Mouse (Mus musculus): ENCODE data around the gene Rab5c. TPM values are rescaled to one million over a fixed set of nuclear protein-coding genes. Genes with fewer than 3 reads are reported as not detected.
A peak's percentile ranks its signal among the peaks of the same experiment; 100 is the strongest.

Gene Rab5c
- polyA plus RNA-seq, 1 experiment: not detected

DNA sequence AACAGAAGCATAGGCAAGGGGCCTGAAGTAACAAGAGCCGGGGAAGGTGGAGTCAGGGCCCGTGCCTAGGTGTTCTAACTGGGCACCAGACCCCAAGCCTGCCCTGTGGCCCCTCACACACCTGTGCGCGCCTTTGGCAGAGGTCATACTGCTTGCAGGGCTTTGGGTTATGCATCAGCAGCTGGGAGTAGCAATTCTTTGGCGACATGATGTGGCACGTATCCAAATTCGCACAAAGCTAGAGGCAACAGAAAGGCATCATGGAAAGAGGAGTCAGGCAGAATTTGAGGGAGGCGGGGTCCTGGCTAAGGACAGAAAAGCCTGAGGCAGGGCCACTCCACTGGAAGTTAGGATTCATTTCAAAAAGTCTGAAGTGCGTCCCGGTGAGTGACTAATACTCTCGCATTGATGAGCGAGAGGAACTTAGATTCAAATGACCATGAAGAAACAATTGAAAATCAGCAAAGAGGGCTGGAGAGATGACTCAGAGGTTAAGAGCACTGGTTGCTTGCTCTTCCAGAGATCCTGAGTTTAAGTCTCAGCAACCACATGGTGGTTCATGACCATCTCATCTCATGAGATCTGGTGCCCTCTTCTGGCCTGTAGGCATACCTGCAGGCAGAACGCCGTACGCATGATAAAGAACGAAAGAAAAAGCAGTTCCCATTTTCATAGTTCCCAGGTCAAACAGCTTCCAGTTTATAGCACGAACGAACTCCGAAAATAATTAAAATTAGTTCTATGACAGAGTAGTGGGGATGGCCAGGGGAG is 35.7 kb downstream of the Rab5c start:
- H3K4me1 ChIP-seq (ENCODE audit: control insufficient read depth, insufficient read depth, low read length): peaks cover 4% of the 10 kb centered on the region; the same call in 1 of the 2 replicates
- TF ChIP-seq POLR2A (IDR thresholded peaks at IDR 0.05; ENCODE audit: insufficient read depth, low read depth, low read length): no peak
- TF ChIP-seq CTCF (IDR thresholded peaks at IDR 0.05; ENCODE audit: insufficient read depth, low read depth, low read length): no peak
- WGBS: 29% methylated on average over 19 of the region's 19 CpGs
- no peak overlapping the region for H3K27ac ChIP-seq (ENCODE audit: insufficient read depth, low read depth, low read length)
- H3K4me3 ChIP-seq (ENCODE audit: insufficient read depth, low read depth, low read length): no peak overlapping the region

GRCm38 (mm10) chr11:100701301-100701700 is 36.7 kb downstream of the Rab5c start:
- H3K4me1 ChIP-seq (ENCODE audit: control insufficient read depth, insufficient read depth, low read length): peaks cover 4% of the 10 kb centered on the region; the same call in 1 of the 2 replicates
- no peak overlapping the region for H3K27ac ChIP-seq (ENCODE audit: insufficient read depth, low read depth, low read length)
- H3K4me3 ChIP-seq (ENCODE audit: insufficient read depth, low read depth, low read length): no peak overlapping the region
- WGBS: 14% methylated on average over 14 of the region's 14 CpGs
- TF ChIP-seq POLR2A (IDR thresholded peaks at IDR 0.05; ENCODE audit: insufficient read depth, low read depth, low read length) (no peak), CTCF (IDR thresholded peaks at IDR 0.05; ENCODE audit: insufficient read depth, low read depth, low read length) (no peak)

DNA sequence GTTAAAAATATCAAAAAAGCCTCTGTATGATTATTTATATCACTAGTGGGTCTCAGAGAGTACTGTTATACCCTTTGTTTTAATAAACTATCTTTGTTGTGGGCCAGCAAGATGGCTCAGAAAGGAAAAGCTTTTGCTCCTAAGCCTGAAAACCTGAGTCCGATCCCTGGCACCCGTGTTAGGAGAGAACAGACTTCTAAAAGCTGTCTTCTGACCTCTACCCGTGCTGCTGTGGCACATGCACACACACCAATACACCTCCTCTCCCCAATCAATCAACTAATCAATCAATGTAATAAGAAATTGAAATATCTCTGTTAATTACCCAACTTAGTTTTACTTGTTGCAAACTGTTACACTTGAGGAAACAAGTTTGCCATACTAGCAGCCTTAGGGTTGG is 37.3 kb downstream of the Rab5c start:
- H3K27ac ChIP-seq (ENCODE audit: insufficient read depth, low read depth, low read length): no peak overlapping the region
- TF ChIP-seq POLR2A (IDR thresholded peaks at IDR 0.05; ENCODE audit: insufficient read depth, low read depth, low read length) (no peak), CTCF (IDR thresholded peaks at IDR 0.05; ENCODE audit: insufficient read depth, low read depth, low read length) (no peak)
- 81% methylated on average over 3 of the region's 3 CpGs for WGBS
- peaks cover 4% of the 10 kb centered on the region; the same call in 1 of the 2 replicates for H3K4me1 ChIP-seq (ENCODE audit: control insufficient read depth, insufficient read depth, low read length)
- H3K4me3 ChIP-seq (ENCODE audit: insufficient read depth, low read depth, low read length): no peak overlapping the region

DNA sequence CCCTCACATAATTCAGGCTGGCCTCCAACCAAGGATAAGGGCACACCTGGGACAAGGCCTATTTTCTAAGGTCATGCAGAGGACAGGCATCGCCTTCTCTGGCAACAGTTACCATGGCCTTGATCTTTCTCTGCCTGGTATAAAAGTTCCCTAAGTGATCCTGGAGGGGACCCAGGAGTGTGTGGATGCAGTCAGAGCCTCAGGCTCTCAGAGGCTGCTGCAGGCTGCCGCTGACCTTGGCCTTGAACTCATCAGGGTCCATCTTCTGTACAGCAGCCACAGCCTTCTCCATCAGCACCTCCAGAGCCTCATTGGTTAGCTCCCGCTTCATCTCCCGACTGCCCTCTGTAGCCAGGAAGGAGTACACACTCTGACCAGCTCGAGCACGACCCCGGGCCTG is 40.1 kb downstream of the Rab5c start:
- Histone ChIP-seq H3K27ac (ENCODE audit: insufficient read depth, low read depth, low read length) (no peak overlapping the region), H3K4me3 (ENCODE audit: insufficient read depth, low read depth, low read length) (no peak overlapping the region), H3K4me1 (ENCODE audit: control insufficient read depth, insufficient read depth, low read length) (peaks cover 4% of the 10 kb centered on the region; the same call in 1 of the 2 replicates)
- WGBS: 85% methylated on average over 7 of the region's 7 CpGs
- TF ChIP-seq POLR2A (IDR thresholded peaks at IDR 0.05; ENCODE audit: insufficient read depth, low read depth, low read length) (no peak), CTCF (IDR thresholded peaks at IDR 0.05; ENCODE audit: insufficient read depth, low read depth, low read length) (no peak)

- no peak overlapping the region for H3K4me3 ChIP-seq (ENCODE audit: insufficient read depth, low read depth, low read length)
- H3K4me1 ChIP-seq (ENCODE audit: control insufficient read depth, insufficient read depth, low read length): 0 out of 2 replicates have a peak, but pooled peaks cover 16% of the 10 kb centered on the region
- 24% methylated on average over 5 of the region's 5 CpGs for WGBS
- TF ChIP-seq POLR2A (IDR thresholded peaks at IDR 0.05; ENCODE audit: insufficient read depth, low read depth, low read length) (no peak), CTCF (IDR thresholded peaks at IDR 0.05; ENCODE audit: insufficient read depth, low read depth, low read length) (peak; percentile 88)
- no peak overlapping the region for H3K27ac ChIP-seq (ENCODE audit: insufficient read depth, low read depth, low read length)
Measured at GRCm38 (mm10) chr11:100694926-100695325, 43.1 kb downstream of the Rab5c start.

- WGBS: 55% methylated on average over 5 of the region's 5 CpGs
- no peak overlapping the region for H3K27ac ChIP-seq (ENCODE audit: insufficient read depth, low read depth, low read length)
- TF ChIP-seq POLR2A (IDR thresholded peaks at IDR 0.05; ENCODE audit: insufficient read depth, low read depth, low read length) (no peak), CTCF (IDR thresholded peaks at IDR 0.05; ENCODE audit: insufficient read depth, low read depth, low read length) (no peak)
Measured at GRCm38 (mm10) chr11:100693154-100693553, 44.9 kb downstream of the Rab5c start.

DNA sequence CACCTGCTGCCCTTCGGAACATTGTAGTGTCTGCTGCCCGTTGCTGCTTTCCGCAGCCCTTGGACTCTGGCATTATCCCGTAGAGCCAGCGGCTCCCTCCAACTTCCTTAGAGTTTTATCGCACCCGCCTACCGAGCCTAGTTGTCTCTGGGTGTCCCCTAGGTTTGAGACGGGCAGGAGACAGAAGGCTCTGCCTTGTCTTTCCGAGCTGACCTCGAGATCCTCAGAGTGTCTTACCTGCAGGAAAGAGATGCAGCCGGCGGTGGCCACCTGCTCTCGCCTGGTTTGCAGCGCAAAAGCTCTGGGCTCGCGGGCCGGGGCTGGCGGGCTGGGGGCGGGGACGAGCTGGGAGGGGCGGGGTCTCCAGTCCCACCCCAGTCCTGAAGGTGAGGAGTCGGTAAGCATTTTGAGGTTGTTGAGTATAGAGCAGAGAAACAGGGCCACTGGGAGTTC is 45.8 kb downstream of the Rab5c start, which contains the start of gene Zfp385c:
Zfp385c (minus strand) TSS at position 292 of the 453 bp plus-strand sequence.
- TF ChIP-seq POLR2A (IDR thresholded peaks at IDR 0.05; ENCODE audit: insufficient read depth, low read depth, low read length): no peak
- TF ChIP-seq CTCF (IDR thresholded peaks at IDR 0.05; ENCODE audit: insufficient read depth, low read depth, low read length): no peak
- no peak within 1 kb of the TSS for H3K4me3 ChIP-seq (ENCODE audit: insufficient read depth, low read depth, low read length)
- H3K4me1 ChIP-seq (ENCODE audit: control insufficient read depth, insufficient read depth, low read length): 0 out of 2 replicates have a peak, but pooled peaks cover 16% of the 10 kb centered on the region
- WGBS: 19% methylated on average over 23 of the region's 23 CpGs
- H3K27ac ChIP-seq (ENCODE audit: insufficient read depth, low read depth, low read length): no peak within 1 kb of the TSS

More at GRCm38 (mm10) chr11:100693154-100693553, 44.9 kb downstream of the Rab5c start:
- H3K4me1 ChIP-seq (ENCODE audit: control insufficient read depth, insufficient read depth, low read length): 0 out of 2 replicates have a peak, but pooled peaks cover 16% of the 10 kb centered on the region
- H3K4me3 ChIP-seq (ENCODE audit: insufficient read depth, low read depth, low read length): no peak overlapping the region

GRCm38 (mm10) chr11:100690389-100690788 is 47.6 kb downstream of the Rab5c start:
- Histone ChIP-seq H3K27ac (ENCODE audit: insufficient read depth, low read depth, low read length) (no peak overlapping the region), H3K4me1 (ENCODE audit: control insufficient read depth, insufficient read depth, low read length) (0 out of 2 replicates have a peak, but pooled peaks cover 16% of the 10 kb centered on the region), H3K4me3 (ENCODE audit: insufficient read depth, low read depth, low read length) (no peak overlapping the region)
- TF ChIP-seq POLR2A (IDR thresholded peaks at IDR 0.05; ENCODE audit: insufficient read depth, low read depth, low read length): no peak
- TF ChIP-seq CTCF (IDR thresholded peaks at IDR 0.05; ENCODE audit: insufficient read depth, low read depth, low read length): no peak
- 58% methylated on average over 7 of the region's 7 CpGs for WGBS

DNA sequence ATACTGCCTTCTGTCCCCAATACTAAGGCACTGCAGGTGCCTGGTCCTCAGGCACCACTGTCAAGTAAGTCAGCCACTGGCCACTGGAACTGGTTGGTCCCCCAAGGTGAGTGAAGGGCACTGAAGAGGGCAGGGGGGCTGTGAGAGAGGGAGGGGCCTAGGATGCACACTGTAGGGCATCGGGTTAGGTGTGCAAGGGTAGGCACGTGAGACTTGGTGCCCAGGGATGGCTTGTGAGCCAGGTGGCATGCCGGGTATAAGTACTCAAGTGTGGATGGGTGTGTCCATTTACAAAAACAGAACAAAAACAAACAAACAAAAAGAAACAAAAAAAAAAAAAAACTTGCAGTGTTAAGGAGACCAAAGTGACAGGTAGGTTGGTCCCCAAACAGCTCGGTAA is 49.6 kb downstream of the Rab5c start:
- no peak overlapping the region for H3K27ac ChIP-seq (ENCODE audit: insufficient read depth, low read depth, low read length)
- WGBS: 78% methylated on average over 4 of the region's 4 CpGs
- 0 out of 2 replicates have a peak, but pooled peaks cover 16% of the 10 kb centered on the region for H3K4me1 ChIP-seq (ENCODE audit: control insufficient read depth, insufficient read depth, low read length)
- TF ChIP-seq POLR2A (IDR thresholded peaks at IDR 0.05; ENCODE audit: insufficient read depth, low read depth, low read length) (no peak), CTCF (IDR thresholded peaks at IDR 0.05; ENCODE audit: insufficient read depth, low read depth, low read length) (no peak)
- no peak overlapping the region for H3K4me3 ChIP-seq (ENCODE audit: insufficient read depth, low read depth, low read length)
